Mouse (Mus musculus) neural tube, embryonic 11.5 days (tissue): Measurements from ENCODE around the gene Tcf25. TPM values are rescaled to one million over a fixed set of nuclear protein-coding genes. Genes with fewer than 3 reads are reported as not detected.
"Not testable (repeated sequence)": the region's sequence is repeated elsewhere in the genome, so short reads cannot be mapped to it uniquely, and the experiment has no call there.

ENCODE experiments used
- ATAC-seq: fragments of 200-750 bp; cut with Nextera tagmentation; 2 replicates; pipeline ENCODE4 v1.8.0; 2017; ENCODE audit warnings: moderate number of reproducible peaks, mild to moderate bottlenecking, moderate TSS enrichment, moderate library complexity; ENCODE audit not compliant: insufficient read depth, low FRiP score, low TSS enrichment
- DNase-seq: peaks from one replicate; pipeline ENCODE4 v3.0.0-alpha.2; 2015; ENCODE audit warnings: low spot score
- H3K27ac ChIP-seq: fragments of 300-500 bp; sonication (generic); 2 replicates; pipeline ENCODE4 v1.5.1; 2014; ENCODE audit warnings: low read depth, mild to moderate bottlenecking, low read length
- H3K27me3 ChIP-seq: fragments of 300-500 bp; sonication (generic); 2 replicates; pipeline ENCODE4 v1.6.1; 2014; ENCODE audit warnings: mild to moderate bottlenecking, low read length, mixed read lengths; ENCODE audit not compliant: control insufficient read depth, insufficient read depth
- H3K36me3 ChIP-seq: fragments of 300-500 bp; sonication (generic); 2 replicates; pipeline ENCODE4 v1.6.1; 2014; ENCODE audit warnings: mild to moderate bottlenecking, low read length, moderate library complexity, mixed read lengths; ENCODE audit not compliant: control insufficient read depth, insufficient read depth
- H3K4me1 ChIP-seq: fragments of 300-500 bp; sonication (generic); 2 replicates; pipeline ENCODE4 v1.6.1; 2014; ENCODE audit warnings: low read length, mixed read lengths; ENCODE audit not compliant: control insufficient read depth, insufficient read depth
- H3K4me2 ChIP-seq: fragments of 300-500 bp; sonication (generic); 2 replicates; pipeline ENCODE4 v1.6.1; 2014; ENCODE audit warnings: low read depth, mild to moderate bottlenecking, moderate library complexity
- H3K4me3 ChIP-seq: fragments of 300-500 bp; sonication (generic); 2 replicates; pipeline ENCODE4 v1.5.1; 2014; ENCODE audit warnings: low read depth, low read length
- H3K9ac ChIP-seq: fragments of 300-500 bp; sonication (generic); 2 replicates; pipeline ENCODE4 v1.6.1; 2014; ENCODE audit warnings: mild to moderate bottlenecking, low read length
- H3K9me3 ChIP-seq: fragments of 300-500 bp; sonication (generic); 2 replicates; pipeline ENCODE4 v1.6.1; 2016; ENCODE audit warnings: low read length; ENCODE audit not compliant: control insufficient read depth
- WGBS: fragments of 180-500 bp; shearing (Covaris S2); extraction: QIAGEN DNeasy Blood & Tissue Kit; methylation state at CpG from one replicate; pipeline ENCODE4 v1.1.7; 2014; 5-methylcytosine and 5-hydroxymethylcytosine counted together
- polyA plus RNA-seq: library from polyadenylated mRNA; unstranded; fragments of >200 nt; fragmentation: Nextera tagmentation; extraction: Ambion mirVana; gene quantifications from 2 replicates; pipeline ENCODE4 v1.2.1, GENCODE M21; 2014

Tcf25 gene
- polyA plus RNA-seq, 1 experiment from 2014 or later = 217 TPM

GRCm38 (mm10) chr8:123450783-123451182 is 77.2 kb downstream of the Tcf25 start:
- Histone ChIP-seq H3K4me2 (no peak overlapping the region), H3K27me3 (no peaks in the 10 kb centered on the region), H3K27ac (no peak overlapping the region), H3K4me3 (no peak overlapping the region), H3K9ac (no peak overlapping the region), H3K4me1 (no peaks in the 10 kb centered on the region), H3K9me3 (no peaks in the 10 kb centered on the region), H3K36me3 (peaks cover 3% of the 10 kb centered on the region; the same call in 1 of the 2 replicates)
- DNase-seq (no peak), ATAC-seq (no peak)
- WGBS = 91% methylated on average over 5 of the region's 5 CpGs

DNA sequence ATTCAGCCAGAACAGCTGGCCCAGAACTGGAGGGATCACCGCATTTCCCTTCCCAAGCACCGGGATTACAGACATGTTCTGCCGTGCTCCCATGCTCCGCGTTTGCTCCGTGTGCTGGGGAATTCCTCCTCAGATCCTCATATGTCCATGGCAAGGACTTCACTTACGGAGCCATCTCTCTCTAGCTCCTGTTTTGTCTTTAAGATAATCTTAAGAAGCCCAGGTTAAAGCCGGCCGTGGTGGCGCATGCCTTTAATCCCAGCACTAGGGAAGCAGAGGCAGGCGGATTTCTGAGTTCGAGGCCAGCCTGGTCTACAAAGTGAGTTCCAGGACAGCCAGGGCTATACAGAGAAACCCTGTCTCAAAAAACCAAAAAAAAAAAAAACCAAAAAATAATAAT is 78.2 kb downstream of the Tcf25 start:
- 95% methylated on average over 12 of the region's 12 CpGs for WGBS
- H3K36me3 ChIP-seq = not testable (repeated sequence)

GRCm38 (mm10) chr8:123452149-123452548 is 78.6 kb downstream of the Tcf25 start:
- Histone ChIP-seq H3K9ac (no peak overlapping the region), H3K36me3 (peaks cover 3% of the 10 kb centered on the region), H3K4me3 (no peak overlapping the region), H3K27ac (no peak overlapping the region), H3K4me1 (no peaks in the 10 kb centered on the region), H3K4me2 (no peak overlapping the region), H3K27me3 (no peaks in the 10 kb centered on the region), H3K9me3 (no peaks in the 10 kb centered on the region)
- DNase-seq (no peak), ATAC-seq (no peak)
- WGBS = 90% methylated on average over 4 of the region's 4 CpGs

More for the DNA sequence above, 78.2 kb downstream of the Tcf25 start:
- DNase-seq, H3K27ac ChIP-seq, H3K4me1 ChIP-seq, H3K27me3 ChIP-seq, H3K4me3 ChIP-seq, ATAC-seq, H3K9me3 ChIP-seq, H3K4me2 ChIP-seq, H3K9ac ChIP-seq: not testable (repeated sequence)

DNA sequence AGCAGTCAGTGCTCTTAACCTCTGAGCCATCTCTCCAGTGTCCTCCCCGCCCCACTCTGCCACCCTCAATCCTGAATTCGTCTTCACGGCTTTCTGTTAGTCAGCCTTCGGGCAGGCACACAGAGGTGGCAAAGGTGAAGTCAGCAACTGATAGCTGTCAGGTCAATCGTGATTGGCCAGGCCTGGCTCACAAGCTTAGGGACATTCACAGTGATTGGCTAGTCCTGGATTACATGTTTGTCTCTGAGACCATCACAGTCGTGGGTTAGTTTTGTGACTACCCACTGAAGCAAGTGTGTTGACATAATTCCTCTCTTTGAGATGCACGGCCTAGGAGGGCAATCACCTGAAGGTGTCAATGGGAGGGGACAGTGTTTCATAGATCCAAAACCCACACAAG is 79.7 kb downstream of the Tcf25 start:
- no peaks in the 10 kb centered on the region for H3K27me3 ChIP-seq
- no peaks in the 10 kb centered on the region for H3K9me3 ChIP-seq
- H3K4me1 ChIP-seq = no peaks in the 10 kb centered on the region
- no peak overlapping the region for H3K4me2 ChIP-seq
- 77% methylated on average over 7 of the region's 7 CpGs for WGBS
- H3K36me3 ChIP-seq = peaks cover 3% of the 10 kb centered on the region
- no peak overlapping the region for H3K4me3 ChIP-seq
- H3K27ac ChIP-seq = no peak overlapping the region
- no peak overlapping the region for H3K9ac ChIP-seq
- DNase-seq (no peak), ATAC-seq (no peak)

Other genes starting within 250 kb of the Tcf25 start
- 2.3 and 5.6 TPM in 2 replicates for gene Sult5a1, start 215.4 kb upstream of the Tcf25 start, polyA plus RNA-seq
- gene Dpep1, start 187.5 kb upstream of the Tcf25 start, polyA plus RNA-seq = 0.66 and 1.3 TPM in 2 replicates
- 104 and 110 TPM in 2 replicates for gene Chmp1a, start 161.0 kb upstream of the Tcf25 start, polyA plus RNA-seq
- gene Spata33, start 160.9 kb upstream of the Tcf25 start, polyA plus RNA-seq = 6.0 and 9.5 TPM in 2 replicates
- gene Cdk10, start 148.9 kb upstream of the Tcf25 start, polyA plus RNA-seq = 35.5 and 35.7 TPM in 2 replicates
- gene Spata2l, start 137.5 kb upstream of the Tcf25 start, polyA plus RNA-seq = 2.7 and 3.1 TPM in 2 replicates
- 25.1 and 26.0 TPM in 2 replicates for gene Zfp276, start 119.6 kb upstream of the Tcf25 start, polyA plus RNA-seq
- 26.4 and 29.7 TPM in 2 replicates for gene Vps9d1, start 119.4 kb upstream of the Tcf25 start, polyA plus RNA-seq
- gene Fanca, start 55.2 kb upstream of the Tcf25 start, polyA plus RNA-seq = 31.3 and 36.7 TPM in 2 replicates
- gene Spire2, start 41.0 kb upstream of the Tcf25 start, polyA plus RNA-seq = 16.9 and 17.3 TPM in 2 replicates
- 0.20 TPM in 1 of 2 replicates, not detected in the other for gene Mc1r, start 33.4 kb downstream of the Tcf25 start, polyA plus RNA-seq
- 872 and 1,012 TPM in 2 replicates for gene Tubb3, start 37.7 kb downstream of the Tcf25 start, polyA plus RNA-seq
- gene Def8, start 49.8 kb downstream of the Tcf25 start, polyA plus RNA-seq = 36.5 and 41.7 TPM in 2 replicates
- gene Afg3l1, start 104.2 kb downstream of the Tcf25 start, polyA plus RNA-seq = 32.4 and 41.4 TPM in 2 replicates
- gene Dbndd1, start 141.7 kb downstream of the Tcf25 start, polyA plus RNA-seq = 38.6 and 46.3 TPM in 2 replicates
- 39.0 and 45.5 TPM in 2 replicates for gene Gas8, start 145.1 kb downstream of the Tcf25 start, polyA plus RNA-seq